In genomic region chr14:33867674-33868073, GRCm38 (mm10) we compare ENCODE assay signal across 22 mouse cellular contexts. TPM values are rescaled to one million over a fixed set of nuclear protein-coding genes. Genes with fewer than 3 reads are reported as not detected.
"Had no signal": no experiment of that assay in that cellular context is flagged by ENCODE, and none has a peak within 500 bp of the region (broad histone marks: within the 10 kb centered on the region; RNA-seq: fewer than 3 reads in every experiment).

No protein-coding gene starts in this region.

- H3K27me3 ChIP-seq: heart, embryonic 12.5 days; hindbrain, embryonic 12.5 days; intestine, embryonic 15.5 days; limb, embryonic 12.5 days; liver, embryonic 13.5 days; liver, embryonic 15.5 days had no signal

- DNase-seq: gastrocnemius, adult 2 months; gastrocnemius, postnatal 10 days; gastrocnemius, postnatal 25 days; heart, adult 18-20 months; heart, postnatal 10 days; heart, postnatal 4 days; liver; liver, embryonic 13.5 days; liver, postnatal 0 days had no signal

- H3K36me3 ChIP-seq: heart, embryonic 10.5 days; heart, embryonic 12.5 days; hindbrain, embryonic 10.5 days; hindbrain, embryonic 12.5 days; intestine, embryonic 15.5 days; limb, embryonic 10.5 days; limb, embryonic 12.5 days; liver, embryonic 13.5 days; liver, embryonic 15.5 days had no signal

- H3K27ac ChIP-seq: gastrocnemius, adult 2 months; heart, embryonic 10.5 days; hindbrain, embryonic 10.5 days; hindbrain, embryonic 12.5 days; hindbrain, embryonic 14.5 days; intestine, embryonic 15.5 days; kidney, postnatal 0 days; layer of hippocampus, adult 2 months; left cerebral cortex, adult 2 months; limb, embryonic 10.5 days; limb, embryonic 12.5 days; liver, embryonic 13.5 days; liver, embryonic 15.5 days had no signal

- H3K4me3 ChIP-seq: gastrocnemius, adult 2 months; heart, embryonic 10.5 days; heart, embryonic 12.5 days; hindbrain, embryonic 10.5 days; hindbrain, embryonic 12.5 days; intestine, embryonic 15.5 days; layer of hippocampus, adult 2 months; left cerebral cortex, adult 2 months; limb, embryonic 10.5 days; limb, embryonic 12.5 days; liver, embryonic 13.5 days; liver, embryonic 15.5 days had no signal

- H3K4me1 ChIP-seq: heart, embryonic 10.5 days; heart, embryonic 12.5 days; hindbrain, embryonic 10.5 days; hindbrain, embryonic 12.5 days; intestine, embryonic 15.5 days; limb, embryonic 10.5 days; limb, embryonic 12.5 days; liver, embryonic 13.5 days; liver, embryonic 15.5 days had no signal

RNA-seq across cellular contexts. Expression of gene Gdf10, which starts 55.7 kb away (rescaled TPM):
- polyA plus RNA-seq: inflammation-experienced regulatory T-cells, adult 6 months had no signal
